Mouse (Mus musculus) cerebellum, postnatal 10 days (tissue): ENCODE data around the gene Notch2.

Experiments used
- DNase-seq, 2 experiments: peaks; one replicate each; pipeline ENCODE4 v3.0.0; 2021; ENCODE audit warnings: mixed read lengths in 2 of 2

The Notch2 gene

GRCm38 (mm10) chr3:98013401-98014281, at the start of gene Notch2:
Gene Notch2, plus strand, starts transcription at chr3:98013527.
- peak; percentile 95 to 97 for DNase-seq

DNA sequence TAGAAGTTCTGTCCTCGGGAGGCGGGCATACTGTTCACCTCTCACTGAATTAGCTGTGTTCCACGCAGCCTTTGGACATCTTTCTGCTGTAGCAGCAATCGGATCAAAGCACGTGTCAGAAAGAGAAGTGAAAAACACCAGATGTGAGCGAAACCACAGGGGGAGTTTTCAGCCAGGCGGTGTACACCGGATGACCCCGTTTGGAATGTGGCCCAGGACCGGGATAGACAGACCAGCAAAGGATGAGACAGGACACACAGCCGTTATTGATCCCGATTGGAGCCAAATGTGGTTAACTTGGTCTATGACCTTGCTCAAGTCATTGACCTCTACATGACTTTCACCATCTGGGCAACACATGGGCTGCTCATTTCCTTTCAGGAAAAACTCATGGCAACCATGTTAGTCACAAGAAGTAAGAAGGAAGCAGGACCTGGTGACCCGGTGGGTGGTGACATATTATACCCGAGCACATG, 48.4 kb upstream of the Notch2 start:
- peak in 1 of 2 experiments; percentile 17 for DNase-seq

GRCm38 (mm10) chr3:97967627-97968026, 45.7 kb upstream of the Notch2 start:
- no peak for DNase-seq

GRCm38 (mm10) chr3:97968191-97968590, 45.1 kb upstream of the Notch2 start:
- no peak for DNase-seq

GRCm38 (mm10) chr3:97969019-97969418, 44.3 kb upstream of the Notch2 start:
- DNase-seq: no peak

GRCm38 (mm10) chr3:97971117-97971516, 42.2 kb upstream of the Notch2 start:
- no peak for DNase-seq

DNA sequence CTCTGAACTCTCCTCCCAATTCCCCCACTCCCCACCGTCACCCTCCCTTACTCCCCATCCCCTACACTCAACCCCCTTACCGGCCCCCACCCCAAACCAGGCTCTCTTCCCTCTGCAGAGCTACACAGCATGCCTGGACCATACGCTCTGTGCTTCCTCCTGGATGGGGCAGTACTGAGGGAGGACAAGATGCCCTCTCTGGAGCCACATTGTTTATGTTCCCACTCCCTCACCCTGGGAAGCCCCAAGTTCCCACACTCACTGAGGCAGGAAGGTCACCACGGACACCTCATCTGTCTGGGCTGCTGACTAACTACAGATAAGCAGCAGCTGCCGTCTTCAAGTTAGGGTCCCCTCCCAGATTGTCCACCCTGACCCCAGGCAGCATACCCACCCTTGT, 41.1 kb upstream of the Notch2 start:
- DNase-seq: no peak

GRCm38 (mm10) chr3:97972707-97973106, 40.6 kb upstream of the Notch2 start:
- DNase-seq: no peak

DNA sequence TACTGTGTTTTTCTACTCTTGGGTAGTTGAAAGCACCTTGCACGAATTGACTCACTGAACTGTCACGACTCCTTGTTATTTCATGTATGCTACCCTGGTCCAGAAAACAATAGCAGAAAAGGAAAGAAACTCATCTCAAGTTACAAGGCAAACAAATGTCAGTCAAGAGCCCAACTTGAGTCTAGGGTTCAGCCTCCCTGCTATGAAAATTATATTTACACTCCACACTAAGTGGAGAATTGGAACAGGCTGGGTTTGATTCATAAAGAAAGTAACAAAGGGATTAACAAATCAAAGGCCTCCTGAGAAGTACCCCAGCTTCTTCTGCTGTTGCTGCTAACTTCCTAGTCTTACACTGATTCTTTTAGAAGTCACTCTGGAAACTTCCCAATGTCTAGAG, 40.0 kb upstream of the Notch2 start:
- no peak for DNase-seq

GRCm38 (mm10) chr3:97974197-97974770, 39.0 kb upstream of the Notch2 start:
- no peak for DNase-seq

GRCm38 (mm10) chr3:97976706-97977105, 36.6 kb upstream of the Notch2 start:
- no peak for DNase-seq

DNA sequence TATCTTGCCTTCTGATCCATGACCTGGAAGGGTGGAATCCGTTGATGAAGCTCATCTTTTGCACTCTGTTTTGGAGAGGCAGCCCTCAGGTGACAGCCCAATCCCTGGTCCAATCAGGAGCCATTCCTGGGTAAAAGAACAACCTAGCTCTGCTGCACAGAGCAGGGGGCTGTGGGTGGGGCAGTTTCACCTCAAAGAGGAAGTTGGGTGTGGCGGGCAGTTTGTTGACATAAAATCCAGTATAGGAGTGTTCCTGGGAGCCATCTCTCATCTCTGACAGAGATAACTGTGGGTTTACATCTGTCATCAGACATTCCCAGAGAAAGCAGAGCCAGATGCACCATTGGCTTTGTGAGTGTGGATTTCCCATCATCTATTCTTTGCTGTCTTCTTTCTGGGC, 34.6 kb upstream of the Notch2 start:
- no peak for DNase-seq

- no peak for DNase-seq
These were observed 32.5 kb upstream of the Notch2 start for GRCm38 (mm10) chr3:97980683-97981327.

DNA sequence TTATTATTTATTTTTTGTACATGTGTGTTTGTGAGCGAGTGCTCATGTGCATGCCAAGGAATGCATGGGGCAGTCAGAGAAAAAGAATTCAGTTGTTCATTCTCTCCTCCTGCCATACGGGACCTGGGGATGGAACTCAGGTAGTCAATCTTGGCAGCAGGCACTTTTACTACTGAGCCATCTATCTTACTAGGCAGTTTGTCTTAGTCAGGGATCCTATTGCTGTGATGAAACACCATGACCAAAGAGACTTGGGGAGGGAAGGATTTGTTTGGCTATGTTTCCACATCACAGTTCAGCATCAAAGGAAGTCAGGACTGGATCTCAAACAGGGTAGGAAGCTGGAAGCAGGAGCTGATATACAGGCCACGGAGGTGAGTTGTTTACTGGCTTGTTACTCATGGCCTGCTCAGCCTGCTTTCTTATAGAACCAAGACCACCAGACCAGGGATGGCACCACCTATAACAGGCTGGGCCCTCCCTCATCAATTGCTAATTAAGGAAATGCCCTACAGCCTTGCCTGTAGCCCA, 31.9 kb upstream of the Notch2 start:
- DNase-seq: no peak

DNA sequence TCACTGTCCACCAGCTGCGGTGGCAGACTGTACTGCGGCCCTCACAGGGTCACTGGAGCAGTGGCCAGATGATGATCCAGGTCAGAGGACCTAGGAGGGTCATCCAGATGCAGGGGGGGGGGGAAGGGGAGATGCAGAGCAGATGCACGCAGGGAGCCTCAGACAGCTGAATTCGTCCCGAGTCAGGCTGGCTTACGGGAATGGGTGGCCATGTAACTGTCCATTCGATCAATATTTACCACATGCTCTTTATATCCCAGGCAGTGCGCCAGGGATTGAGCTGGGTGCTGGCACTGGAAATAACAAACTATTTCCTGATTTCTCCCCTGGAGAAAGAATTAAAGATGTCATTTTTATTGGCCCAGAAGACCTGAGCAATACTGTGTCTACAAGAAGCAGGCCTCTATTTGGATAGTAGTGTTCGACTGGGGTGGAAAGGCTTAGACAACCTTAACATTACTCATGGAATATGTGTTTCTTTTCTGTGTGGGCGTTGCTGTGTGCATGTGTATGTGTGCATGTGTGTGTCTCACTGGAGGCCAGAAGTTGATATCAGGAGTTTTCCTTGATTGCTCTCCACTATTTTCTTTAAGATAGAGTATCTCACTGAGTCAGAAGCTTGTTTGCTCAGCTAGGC, 28.3 kb upstream of the Notch2 start:
- no peak for DNase-seq

DNA sequence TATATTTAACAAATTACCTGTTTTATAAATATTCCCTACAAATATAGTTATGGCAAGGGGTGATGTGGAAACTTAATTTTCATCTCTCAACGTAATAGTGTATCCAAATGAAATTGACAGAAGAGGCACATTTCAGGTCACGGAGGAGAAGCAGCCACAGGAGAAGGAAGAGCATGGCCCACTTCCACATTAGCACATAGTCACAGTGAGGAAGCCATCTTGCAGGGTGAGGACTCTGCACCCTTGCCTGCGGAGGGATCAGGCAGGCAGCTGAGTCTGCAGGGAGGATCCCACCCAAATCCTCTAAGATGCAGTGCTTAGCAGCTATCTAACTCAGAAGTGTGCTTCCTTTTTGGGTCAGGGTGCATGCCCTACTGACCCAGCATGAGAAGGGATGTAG, 27.6 kb upstream of the Notch2 start:
- DNase-seq: no peak

GRCm38 (mm10) chr3:97987153-97987552, 26.2 kb upstream of the Notch2 start:
- no peak for DNase-seq

GRCm38 (mm10) chr3:97988756-97989155, 24.6 kb upstream of the Notch2 start:
- no peak for DNase-seq

- DNase-seq: peak; percentile 31 to 40
These were observed 22.8 kb upstream of the Notch2 start for GRCm38 (mm10) chr3:97990576-97990975.

DNA sequence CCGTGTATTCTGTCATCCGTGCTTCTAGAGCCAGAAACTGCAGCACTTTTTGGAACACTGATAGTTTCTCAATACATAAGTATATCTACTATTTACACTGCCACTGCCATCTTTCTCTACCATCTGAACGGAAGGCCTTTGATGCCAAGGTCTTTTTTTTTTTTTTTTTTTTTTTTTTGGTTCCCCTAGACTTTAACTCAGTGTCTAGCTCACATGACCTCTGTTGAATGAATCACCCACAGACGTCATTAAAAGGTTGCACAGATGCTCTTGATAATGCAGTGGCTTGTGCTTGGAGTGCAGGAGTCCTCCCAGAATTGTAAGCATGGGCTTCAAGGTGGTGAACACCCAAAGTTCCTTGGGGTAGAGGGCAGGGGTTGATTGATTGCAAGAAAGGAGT, 21.0 kb upstream of the Notch2 start:
- no peak for DNase-seq

- DNase-seq: peak in 1 of 2 experiments; percentile 18
These were observed 20.1 kb upstream of the Notch2 start for GRCm38 (mm10) chr3:97993196-97993595.

DNA sequence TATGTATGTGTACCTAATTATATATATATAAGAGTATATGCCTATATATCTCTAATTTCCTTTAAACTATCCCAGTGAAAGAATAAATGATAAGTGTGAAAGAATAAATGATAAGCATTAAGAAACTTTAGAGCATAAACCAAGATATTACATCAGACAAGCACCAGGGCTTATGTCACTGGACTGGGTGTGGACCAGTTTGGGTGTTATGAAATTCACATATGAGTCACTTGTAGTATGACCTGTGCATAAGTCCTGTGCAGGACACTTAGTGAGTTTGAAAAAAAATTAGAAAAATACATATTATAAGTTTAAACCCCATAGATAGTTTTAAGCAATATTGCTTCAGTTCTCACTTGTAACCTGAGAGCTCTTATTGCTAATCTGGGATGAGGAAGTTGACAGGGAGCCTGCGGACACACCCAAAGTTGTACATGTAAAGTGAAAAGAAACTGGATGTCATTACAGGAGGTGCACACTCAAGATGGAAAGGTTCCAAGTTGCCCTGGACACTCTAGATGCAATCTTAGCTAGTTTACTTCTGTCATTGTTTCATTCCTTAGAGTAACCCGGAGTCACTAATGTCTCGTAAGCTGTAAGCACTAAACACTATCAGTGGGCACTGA, 19.3 kb upstream of the Notch2 start:
- DNase-seq: no peak
